Comparison of ENCODE assay signal across 10 mouse cellular contexts in the genomic region with DNA sequence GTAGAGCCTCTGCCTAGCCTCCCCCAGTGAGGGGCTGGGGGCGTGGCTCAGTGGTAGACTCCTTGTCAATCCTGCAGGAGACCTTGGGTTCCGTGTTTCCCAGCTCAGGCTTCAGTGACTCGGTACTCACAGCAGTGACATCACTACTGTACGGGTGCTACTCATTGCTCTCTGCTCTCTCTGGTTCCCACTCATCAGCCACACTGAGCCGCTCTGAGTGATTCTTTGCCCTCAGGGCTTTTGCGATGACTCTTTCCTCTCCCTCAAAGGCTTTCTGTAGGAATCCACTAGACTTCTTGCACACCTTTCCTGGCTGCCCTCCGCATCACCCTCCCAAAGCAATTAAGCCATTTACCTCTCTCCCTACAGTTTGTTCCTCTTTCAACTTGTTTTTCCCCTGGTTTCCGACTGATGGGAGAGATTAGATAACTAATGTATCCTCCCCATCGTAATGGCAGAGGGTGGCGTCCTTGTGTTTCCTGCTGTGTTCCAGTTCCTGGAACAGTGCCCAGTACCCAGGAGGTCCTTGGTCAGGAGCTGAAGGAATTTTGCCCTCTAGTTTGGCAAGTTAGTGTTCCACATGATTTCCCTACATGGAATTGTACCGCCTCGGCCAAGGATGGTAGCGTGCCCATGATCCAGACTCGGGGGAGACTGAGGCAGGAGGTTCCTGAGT. TPM values are rescaled to one million over a fixed set of nuclear protein-coding genes. Genes with fewer than 3 reads are reported as not detected.
A peak's percentile ranks its signal among the peaks of the same experiment; 100 is the strongest.
DNase-seq lines count a peak whose midpoint lies in the region; ATAC-seq and TF ChIP-seq lines count a peak whose summit lies in the region.
"Had no signal": no experiment of that assay in that cellular context is flagged by ENCODE, and none has a peak within 500 bp of the region (broad histone marks: within the 10 kb centered on the region; RNA-seq: fewer than 3 reads in every experiment).

No protein-coding gene starts in this region.

- DNase-seq in ES-CJ7 (ENCODE audit: low read depth, low spot score), result peak; percentile 88
- DNase-seq in adrenal gland, adult 18-20 months (ENCODE audit: low spot score in 2 of 2), result peak; percentile 29 to 35
- peak; percentile 75 for DNase-seq in lung, postnatal 0 days (ENCODE audit: low spot score)
- DNase-seq in urinary bladder, adult 18-20 months (ENCODE audit: low spot score in 2 of 2), result no peak
- no peak for DNase-seq in hindbrain, embryonic 11.5 days (ENCODE audit: low spot score)
- DNase-seq in frontal cortex, postnatal 14 days (ENCODE audit: low spot score in 2 of 2), result no peak

- TF ChIP-seq EP300 in lung, postnatal 0 days (IDR thresholded peaks at IDR 0.05), result peak; percentile 97

- no peak overlapping the region for H3K9ac ChIP-seq in intestine, embryonic 16.5 days (ENCODE audit: low read depth, low read length)
- no peak overlapping the region for H3K9ac ChIP-seq in lung, postnatal 0 days (replicated peaks; ENCODE audit: low read depth)
- no peak overlapping the region for H3K9ac ChIP-seq in hindbrain, embryonic 11.5 days (ENCODE audit: low read depth, low read length)

- peak overlapping the region; percentile 71 for H3K27ac ChIP-seq in intestine, embryonic 16.5 days (ENCODE audit: low read length)
- H3K27ac ChIP-seq in lung, postnatal 0 days (ENCODE audit: low read length), result peak overlapping the region; percentile 94
- no peak overlapping the region for H3K27ac ChIP-seq in hindbrain, embryonic 11.5 days (ENCODE audit: low read depth, low read length)

- 42% methylated on average over 14 of the region's 14 CpGs for WGBS in intestine, embryonic 16.5 days
- 22% methylated on average over 14 of the region's 14 CpGs for WGBS in lung, postnatal 0 days
- WGBS in hindbrain, embryonic 11.5 days, result 70% methylated on average over 14 of the region's 14 CpGs

- no peak for TF ChIP-seq CTCF in lung, postnatal 0 days (IDR thresholded peaks at IDR 0.05)

- peak; percentile 14; the same call in 1 of the 2 replicates for ATAC-seq in intestine, embryonic 16.5 days
- peak; percentile 36 for ATAC-seq in lung, postnatal 0 days
- no peak for ATAC-seq in hindbrain, embryonic 11.5 days (ENCODE audit: low FRiP score)

- no peaks in the 10 kb centered on the region for H3K9me3 ChIP-seq in intestine, embryonic 16.5 days (ENCODE audit: control insufficient read depth, low read length)
- H3K9me3 ChIP-seq in lung, postnatal 0 days (ENCODE audit: low read length), result no peaks in the 10 kb centered on the region
- no peaks in the 10 kb centered on the region for H3K9me3 ChIP-seq in hindbrain, embryonic 11.5 days (ENCODE audit: control insufficient read depth, low read length)

- H3K4me1 ChIP-seq in intestine, embryonic 16.5 days (ENCODE audit: control insufficient read depth, insufficient read depth, low read length), result peaks cover 34% of the 10 kb centered on the region
- H3K4me1 ChIP-seq in lung, postnatal 0 days (ENCODE audit: insufficient read depth, low read depth, low read length), result peaks cover 7% of the 10 kb centered on the region
- peaks cover 2% of the 10 kb centered on the region; the same call in 1 of the 2 replicates for H3K4me1 ChIP-seq in hindbrain, embryonic 11.5 days (replicated peaks; ENCODE audit: control insufficient read depth, insufficient read depth, low read length)

- no peak overlapping the region for H3K4me3 ChIP-seq in intestine, embryonic 16.5 days (ENCODE audit: low read length)
- H3K4me3 ChIP-seq in lung, postnatal 0 days (ENCODE audit: low read depth, low read length), result no peak overlapping the region
- H3K4me3 ChIP-seq in hindbrain, embryonic 11.5 days (ENCODE audit: low read depth, low read length), result no peak overlapping the region

- H3K4me2 ChIP-seq in intestine, embryonic 16.5 days (ENCODE audit: low read depth, low read length), result peak overlapping the region; percentile 77
- H3K4me2 ChIP-seq in lung, postnatal 0 days (replicated peaks; ENCODE audit: low read depth, low read length), result peak overlapping the region; percentile 53
- no peak overlapping the region for H3K4me2 ChIP-seq in hindbrain, embryonic 11.5 days (replicated peaks; ENCODE audit: low read depth, low read length)

- H3K36me3 ChIP-seq in intestine, embryonic 16.5 days (ENCODE audit: control insufficient read depth, insufficient read depth, low read length), result no peaks in the 10 kb centered on the region
- no peaks in the 10 kb centered on the region for H3K36me3 ChIP-seq in lung, postnatal 0 days (ENCODE audit: insufficient read depth, low read length)
- no peaks in the 10 kb centered on the region for H3K36me3 ChIP-seq in hindbrain, embryonic 11.5 days (ENCODE audit: control insufficient read depth, insufficient read depth, low read length)

- no peaks in the 10 kb centered on the region for H3K27me3 ChIP-seq in intestine, embryonic 16.5 days (replicated peaks; ENCODE audit: control insufficient read depth, insufficient read depth, low read length)
- no peaks in the 10 kb centered on the region for H3K27me3 ChIP-seq in lung, postnatal 0 days (replicated peaks; ENCODE audit: insufficient read depth, low read length)
- H3K27me3 ChIP-seq in hindbrain, embryonic 11.5 days (ENCODE audit: control insufficient read depth, insufficient read depth, low read length), result no peaks in the 10 kb centered on the region

RNA-seq across cellular contexts. Expression of a gene that starts 0.8 kb away (rescaled TPM):
- 10 to 100 TPM in 1 of 2 experiments, 1 to 10 TPM in 1; 6.5 to 14.4 TPM for total RNA-seq in adrenal gland, adult 18-20 months (2021)
- 8.0 and 9.7 TPM in 2 replicates for polyA plus RNA-seq in intestine, embryonic 16.5 days (2015; fragmentation: Nextera tagmentation; extraction: Ambion mirVana)
- polyA plus RNA-seq in lung, postnatal 0 days (2015; fragmentation: Nextera tagmentation; extraction: Ambion mirVana), result 65.8 and 72.0 TPM in 2 replicates
- polyA plus RNA-seq in hindbrain, embryonic 11.5 days (2014; fragmentation: Nextera tagmentation; extraction: Ambion mirVana), result 1.7 and 2.1 TPM in 2 replicates

RNA-seq across cellular contexts. Expression of a gene that starts 9.4 kb away (rescaled TPM):
- not detected for total RNA-seq in adrenal gland, adult 18-20 months (2021)
- polyA plus RNA-seq in intestine, embryonic 16.5 days (2015; fragmentation: Nextera tagmentation; extraction: Ambion mirVana), result 0.07 TPM in 1 of 2 replicates, not detected in the other
- polyA plus RNA-seq in lung, postnatal 0 days (2015; fragmentation: Nextera tagmentation; extraction: Ambion mirVana), result 0.24 and 0.29 TPM in 2 replicates
- polyA plus RNA-seq in hindbrain, embryonic 11.5 days (2014; fragmentation: Nextera tagmentation; extraction: Ambion mirVana), result not detected in 2 replicates
- total RNA-seq: layer of hippocampus, adult 18-20 months; midbrain, postnatal 0 days had no signal
- polyA plus RNA-seq: midbrain, postnatal 0 days had no signal

RNA-seq across cellular contexts. Expression of a gene that starts 20.3 kb away (rescaled TPM):
- 1 to 10 TPM; 3.5 TPM for total RNA-seq in adrenal gland, adult 18-20 months (2021)
- 1.2 and 1.5 TPM in 2 replicates for polyA plus RNA-seq in intestine, embryonic 16.5 days (2015; fragmentation: Nextera tagmentation; extraction: Ambion mirVana)
- polyA plus RNA-seq in lung, postnatal 0 days (2015; fragmentation: Nextera tagmentation; extraction: Ambion mirVana), result 1.7 and 1.9 TPM in 2 replicates
- 8.8 and 12.6 TPM in 2 replicates for polyA plus RNA-seq in hindbrain, embryonic 11.5 days (2014; fragmentation: Nextera tagmentation; extraction: Ambion mirVana)

RNA-seq across cellular contexts. Expression of a gene that starts 45.3 kb away (rescaled TPM):
- 1 to 10 TPM; 4.6 to 5.0 TPM for total RNA-seq in adrenal gland, adult 18-20 months (2021)
- 26.3 and 26.6 TPM in 2 replicates for polyA plus RNA-seq in intestine, embryonic 16.5 days (2015; fragmentation: Nextera tagmentation; extraction: Ambion mirVana)
- polyA plus RNA-seq in lung, postnatal 0 days (2015; fragmentation: Nextera tagmentation; extraction: Ambion mirVana), result 13.1 and 17.0 TPM in 2 replicates
- 82.4 and 87.7 TPM in 2 replicates for polyA plus RNA-seq in hindbrain, embryonic 11.5 days (2014; fragmentation: Nextera tagmentation; extraction: Ambion mirVana)

RNA-seq across cellular contexts. Expression of a gene that starts 50.7 kb away (rescaled TPM):
- not detected for total RNA-seq in adrenal gland, adult 18-20 months (2021)
- polyA plus RNA-seq in intestine, embryonic 16.5 days (2015; fragmentation: Nextera tagmentation; extraction: Ambion mirVana), result 0.13 and 0.20 TPM in 2 replicates
- polyA plus RNA-seq in lung, postnatal 0 days (2015; fragmentation: Nextera tagmentation; extraction: Ambion mirVana), result 0.06 and 0.10 TPM in 2 replicates
- 0.59 and 0.90 TPM in 2 replicates for polyA plus RNA-seq in hindbrain, embryonic 11.5 days (2014; fragmentation: Nextera tagmentation; extraction: Ambion mirVana)
- total RNA-seq: layer of hippocampus, adult 18-20 months; midbrain, postnatal 0 days had no signal
- polyA plus RNA-seq: spleen, adult 2 months had no signal

Comparison
In these comparisons a context has a peak if more than half of its experiments do, and no peak if none do; other contexts are left out.
1. DNase-seq: peak in ES-CJ7 (single experiment), adrenal gland, adult 18-20 months (2 of 2) and lung, postnatal 0 days (single experiment); none in urinary bladder, adult 18-20 months (0 of 2), hindbrain, embryonic 11.5 days (single experiment) and frontal cortex, postnatal 14 days (0 of 2).